Mouse (Mus musculus): ENCODE data around the gene Hspbap1. TPM values are rescaled to one million over a fixed set of nuclear protein-coding genes. Genes with fewer than 3 reads are reported as not detected.
A peak's percentile ranks its signal among the peaks of the same experiment; 100 is the strongest.

Hspbap1 gene
- polyA plus RNA-seq, 1 experiment from 2014 or later, result 22.7 TPM

DNA sequence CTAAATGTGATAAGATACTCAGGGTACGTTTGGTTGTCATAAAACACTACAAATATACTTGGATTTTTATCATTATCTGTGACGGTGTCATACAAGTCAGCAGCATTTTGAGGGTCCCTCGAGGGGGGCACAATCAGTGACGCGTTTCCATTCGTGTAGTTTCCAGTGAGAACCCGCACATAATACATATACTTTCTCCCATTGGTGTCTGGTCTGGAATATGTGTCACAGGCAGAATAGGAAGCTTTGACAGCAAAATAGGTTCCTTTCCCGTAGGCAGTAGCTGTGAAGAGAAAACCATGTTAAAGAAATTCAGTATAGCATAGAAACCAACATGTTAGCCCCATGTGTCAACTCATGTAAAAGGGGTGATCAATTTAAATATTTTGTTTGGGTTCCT is 64.5 kb downstream of the Hspbap1 start:
- no peak overlapping the region for H3K4me3 ChIP-seq (ENCODE audit: low read depth, low read length)
- 90% methylated on average over 8 of the region's 8 CpGs for WGBS
- no peak overlapping the region for H3K4me2 ChIP-seq
- H3K36me3 ChIP-seq (ENCODE audit: control insufficient read depth, insufficient read depth, low read length), result no peaks in the 10 kb centered on the region
- DNase-seq (ENCODE audit: low spot score, missing footprints) (peak; percentile 86), ATAC-seq (ENCODE audit: low FRiP score) (no peak)
- no peak overlapping the region for H3K9ac ChIP-seq (ENCODE audit: low read length)
- H3K27ac ChIP-seq (ENCODE audit: low read depth, low read length), result no peak overlapping the region
- no peaks in the 10 kb centered on the region for H3K4me1 ChIP-seq (ENCODE audit: control insufficient read depth, insufficient read depth, low read length)
- no peaks in the 10 kb centered on the region for H3K27me3 ChIP-seq (ENCODE audit: control insufficient read depth, insufficient read depth, low read length)
- no peaks in the 10 kb centered on the region; the same call in 1 of the 2 replicates for H3K9me3 ChIP-seq (ENCODE audit: control insufficient read depth, low read length)

DNA sequence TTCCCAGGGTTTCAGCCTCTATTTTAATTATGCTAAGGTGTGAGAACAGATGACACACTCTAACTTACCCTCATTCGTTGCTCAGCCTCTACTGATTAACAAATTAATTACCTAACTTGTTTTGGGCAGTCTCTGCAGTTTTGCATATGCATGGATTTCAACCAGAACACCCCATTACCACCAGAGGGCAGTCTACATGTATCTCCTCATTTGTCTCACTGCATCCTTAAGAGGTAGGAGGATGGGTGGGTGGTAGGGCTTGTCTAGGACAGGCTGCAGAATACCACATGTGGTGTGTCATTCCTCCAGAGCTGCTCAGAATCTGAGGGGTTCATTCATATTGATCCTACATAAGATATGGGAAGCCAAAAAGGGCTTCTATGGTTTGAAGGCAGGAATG is 69.5 kb downstream of the Hspbap1 start:
- H3K27ac ChIP-seq (ENCODE audit: low read depth, low read length), result no peak overlapping the region
- no peak for DNase-seq (ENCODE audit: low spot score, missing footprints)
- 41% methylated on average over 1 of the region's 1 CpGs for WGBS
- no peaks in the 10 kb centered on the region for H3K4me1 ChIP-seq (ENCODE audit: control insufficient read depth, insufficient read depth, low read length)
- no peak overlapping the region for H3K4me2 ChIP-seq
- ATAC-seq (ENCODE audit: low FRiP score), result no peak
- H3K9me3 ChIP-seq (ENCODE audit: control insufficient read depth, low read length), result no peaks in the 10 kb centered on the region; the same call in 1 of the 2 replicates
- no peaks in the 10 kb centered on the region for H3K27me3 ChIP-seq (ENCODE audit: control insufficient read depth, insufficient read depth, low read length)
- no peak overlapping the region for H3K4me3 ChIP-seq (ENCODE audit: low read depth, low read length)
- H3K9ac ChIP-seq (ENCODE audit: low read length), result no peak overlapping the region
- H3K36me3 ChIP-seq (ENCODE audit: control insufficient read depth, insufficient read depth, low read length), result no peaks in the 10 kb centered on the region

GRCm38 (mm10) chr16:35847138-35847537 is 77.0 kb downstream of the Hspbap1 start:
- no peak for DNase-seq (ENCODE audit: low spot score, missing footprints)

GRCm38 (mm10) chr16:35855846-35856245 is 85.7 kb downstream of the Hspbap1 start:
- no peak overlapping the region for H3K9ac ChIP-seq (ENCODE audit: low read length)
- 85% methylated on average over 4 of the region's 4 CpGs for WGBS
- no peaks in the 10 kb centered on the region for H3K27me3 ChIP-seq (ENCODE audit: control insufficient read depth, insufficient read depth, low read length)
- no peak for DNase-seq (ENCODE audit: low spot score, missing footprints)
- no peaks in the 10 kb centered on the region for H3K4me1 ChIP-seq (ENCODE audit: control insufficient read depth, insufficient read depth, low read length)
- H3K36me3 ChIP-seq (ENCODE audit: control insufficient read depth, insufficient read depth, low read length), result no peaks in the 10 kb centered on the region
- H3K27ac ChIP-seq (ENCODE audit: low read depth, low read length), result no peak overlapping the region
- H3K9me3 ChIP-seq (ENCODE audit: control insufficient read depth, low read length), result no peaks in the 10 kb centered on the region
- no peak overlapping the region for H3K4me3 ChIP-seq (ENCODE audit: low read depth, low read length)
- H3K4me2 ChIP-seq, result no peak overlapping the region
- no peak for ATAC-seq (ENCODE audit: low FRiP score)

More at GRCm38 (mm10) chr16:35847138-35847537, 77.0 kb downstream of the Hspbap1 start:
- H3K9me3 ChIP-seq (ENCODE audit: control insufficient read depth, low read length), result no peaks in the 10 kb centered on the region
- no peak for ATAC-seq (ENCODE audit: low FRiP score)
- H3K36me3 ChIP-seq (ENCODE audit: control insufficient read depth, insufficient read depth, low read length), result no peaks in the 10 kb centered on the region
- no peaks in the 10 kb centered on the region for H3K27me3 ChIP-seq (ENCODE audit: control insufficient read depth, insufficient read depth, low read length)
- no peak overlapping the region for H3K4me3 ChIP-seq (ENCODE audit: low read depth, low read length)
- no peak overlapping the region for H3K9ac ChIP-seq (ENCODE audit: low read length)
- no peak overlapping the region for H3K27ac ChIP-seq (ENCODE audit: low read depth, low read length)
- H3K4me1 ChIP-seq (ENCODE audit: control insufficient read depth, insufficient read depth, low read length), result no peaks in the 10 kb centered on the region
- no peak overlapping the region for H3K4me2 ChIP-seq

GRCm38 (mm10) chr16:35856766-35857165 is 86.6 kb downstream of the Hspbap1 start:
- 92% methylated on average over 18 of the region's 18 CpGs for WGBS
- no peaks in the 10 kb centered on the region for H3K27me3 ChIP-seq (ENCODE audit: control insufficient read depth, insufficient read depth, low read length)
- no peaks in the 10 kb centered on the region for H3K4me1 ChIP-seq (ENCODE audit: control insufficient read depth, insufficient read depth, low read length)
- no peak overlapping the region for H3K27ac ChIP-seq (ENCODE audit: low read depth, low read length)
- ATAC-seq (ENCODE audit: low FRiP score), result no peak
- H3K9me3 ChIP-seq (ENCODE audit: control insufficient read depth, low read length), result no peaks in the 10 kb centered on the region
- H3K9ac ChIP-seq (ENCODE audit: low read length), result no peak overlapping the region
- H3K4me2 ChIP-seq, result no peak overlapping the region
- no peak overlapping the region for H3K4me3 ChIP-seq (ENCODE audit: low read depth, low read length)
- no peak for DNase-seq (ENCODE audit: low spot score, missing footprints)
- H3K36me3 ChIP-seq (ENCODE audit: control insufficient read depth, insufficient read depth, low read length), result no peaks in the 10 kb centered on the region

GRCm38 (mm10) chr16:35860236-35860635 is 90.1 kb downstream of the Hspbap1 start:
- WGBS, result 90% methylated on average over 16 of the region's 16 CpGs
- Histone ChIP-seq H3K4me2 (no peak overlapping the region), H3K27ac (ENCODE audit: low read depth, low read length) (no peak overlapping the region), H3K9ac (ENCODE audit: low read length) (no peak overlapping the region), H3K27me3 (ENCODE audit: control insufficient read depth, insufficient read depth, low read length) (no peaks in the 10 kb centered on the region), H3K36me3 (ENCODE audit: control insufficient read depth, insufficient read depth, low read length) (no peaks in the 10 kb centered on the region), H3K4me3 (ENCODE audit: low read depth, low read length) (no peak overlapping the region), H3K9me3 (ENCODE audit: control insufficient read depth, low read length) (no peaks in the 10 kb centered on the region; the same call in 1 of the 2 replicates), H3K4me1 (ENCODE audit: control insufficient read depth, insufficient read depth, low read length) (no peaks in the 10 kb centered on the region)
- DNase-seq (ENCODE audit: low spot score, missing footprints), result no peak
- no peak for ATAC-seq (ENCODE audit: low FRiP score)

GRCm38 (mm10) chr16:35862057-35862456 is 91.9 kb downstream of the Hspbap1 start:
- DNase-seq (ENCODE audit: low spot score, missing footprints) (no peak), ATAC-seq (ENCODE audit: low FRiP score) (no peak)
- 93% methylated on average over 1 of the region's 1 CpGs for WGBS
- Histone ChIP-seq H3K27me3 (ENCODE audit: control insufficient read depth, insufficient read depth, low read length) (no peaks in the 10 kb centered on the region), H3K27ac (ENCODE audit: low read depth, low read length) (no peak overlapping the region), H3K4me1 (ENCODE audit: control insufficient read depth, insufficient read depth, low read length) (no peaks in the 10 kb centered on the region), H3K9me3 (ENCODE audit: control insufficient read depth, low read length) (no peaks in the 10 kb centered on the region; the same call in 1 of the 2 replicates), H3K36me3 (ENCODE audit: control insufficient read depth, insufficient read depth, low read length) (no peaks in the 10 kb centered on the region), H3K4me3 (ENCODE audit: low read depth, low read length) (no peak overlapping the region), H3K9ac (ENCODE audit: low read length) (no peak overlapping the region), H3K4me2 (no peak overlapping the region)

DNA sequence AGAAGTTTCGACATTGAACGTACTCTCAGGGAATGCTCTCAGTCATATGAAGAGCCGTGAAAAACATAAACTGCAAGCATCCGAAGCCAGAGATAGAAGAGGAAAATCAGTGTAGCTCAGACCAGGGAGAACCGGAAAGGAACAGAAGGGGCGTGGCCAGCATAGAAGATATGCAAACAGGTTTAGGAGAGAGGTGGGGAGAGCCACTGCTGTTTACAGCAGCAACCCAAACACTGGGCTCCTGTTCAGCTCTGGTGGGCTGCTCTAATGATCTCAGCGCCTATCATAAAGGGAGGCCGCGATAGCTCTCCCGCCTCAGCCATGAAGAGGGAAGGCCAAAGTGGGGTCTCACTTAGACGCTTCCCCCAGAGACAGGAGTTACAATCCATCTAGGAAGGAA is 97.6 kb downstream of the Hspbap1 start:
- WGBS, result 83% methylated on average over 11 of the region's 11 CpGs
- Histone ChIP-seq H3K4me1 (ENCODE audit: control insufficient read depth, insufficient read depth, low read length) (no peaks in the 10 kb centered on the region; the same call in 1 of the 2 replicates), H3K27me3 (ENCODE audit: control insufficient read depth, insufficient read depth, low read length) (peaks cover 20% of the 10 kb centered on the region), H3K36me3 (ENCODE audit: control insufficient read depth, insufficient read depth, low read length) (no peaks in the 10 kb centered on the region), H3K4me2 (no peak overlapping the region), H3K9me3 (ENCODE audit: control insufficient read depth, low read length) (no peaks in the 10 kb centered on the region), H3K27ac (ENCODE audit: low read depth, low read length) (no peak overlapping the region), H3K9ac (ENCODE audit: low read length) (no peak overlapping the region), H3K4me3 (ENCODE audit: low read depth, low read length) (no peak overlapping the region)
- ATAC-seq (ENCODE audit: low FRiP score) (no peak), DNase-seq (ENCODE audit: low spot score, missing footprints) (no peak)

DNA sequence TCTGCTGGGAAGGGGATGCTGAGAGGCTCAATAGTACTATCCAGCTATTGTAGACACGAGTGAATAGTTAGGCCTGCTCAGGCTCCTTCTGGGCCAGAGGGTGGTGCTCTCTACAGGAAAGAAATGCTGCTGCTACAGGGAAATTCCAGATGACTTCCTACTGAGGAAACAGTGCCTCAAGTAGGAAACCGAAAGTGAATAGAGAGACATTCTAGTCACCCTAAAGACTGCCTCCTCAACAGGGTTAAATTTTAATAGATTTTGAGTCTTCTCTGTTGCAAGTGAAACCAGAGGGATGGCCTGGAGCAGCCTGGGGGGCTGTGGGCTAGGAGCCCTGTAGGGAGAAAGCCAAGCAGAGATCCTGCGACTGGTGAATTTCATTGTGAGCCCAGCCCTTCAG is 99.0 kb downstream of the Hspbap1 start:
- 43% methylated on average over 3 of the region's 3 CpGs for WGBS
- Histone ChIP-seq H3K4me1 (ENCODE audit: control insufficient read depth, insufficient read depth, low read length) (no peaks in the 10 kb centered on the region; the same call in 1 of the 2 replicates), H3K36me3 (ENCODE audit: control insufficient read depth, insufficient read depth, low read length) (no peaks in the 10 kb centered on the region), H3K9me3 (ENCODE audit: control insufficient read depth, low read length) (no peaks in the 10 kb centered on the region), H3K27me3 (ENCODE audit: control insufficient read depth, insufficient read depth, low read length) (peaks cover 20% of the 10 kb centered on the region), H3K27ac (ENCODE audit: low read depth, low read length) (no peak overlapping the region), H3K4me2 (no peak overlapping the region), H3K9ac (ENCODE audit: low read length) (no peak overlapping the region), H3K4me3 (ENCODE audit: low read depth, low read length) (no peak overlapping the region)
- ATAC-seq (ENCODE audit: low FRiP score) (no peak), DNase-seq (ENCODE audit: low spot score, missing footprints) (no peak)

- H3K36me3 ChIP-seq (ENCODE audit: control insufficient read depth, insufficient read depth, low read length), result no peaks in the 10 kb centered on the region
- no peak overlapping the region for H3K9ac ChIP-seq (ENCODE audit: low read length)
- no peak overlapping the region for H3K4me3 ChIP-seq (ENCODE audit: low read depth, low read length)
- no peaks in the 10 kb centered on the region; the same call in 1 of the 2 replicates for H3K4me1 ChIP-seq (ENCODE audit: control insufficient read depth, insufficient read depth, low read length)
- peaks cover 20% of the 10 kb centered on the region for H3K27me3 ChIP-seq (ENCODE audit: control insufficient read depth, insufficient read depth, low read length)
- no peak for DNase-seq (ENCODE audit: low spot score, missing footprints)
- no peak overlapping the region for H3K4me2 ChIP-seq
- no peak for ATAC-seq (ENCODE audit: low FRiP score)
- WGBS, result 83% methylated on average over 6 of the region's 6 CpGs
- H3K9me3 ChIP-seq (ENCODE audit: control insufficient read depth, low read length), result no peaks in the 10 kb centered on the region
- H3K27ac ChIP-seq (ENCODE audit: low read depth, low read length), result no peak overlapping the region
Measured at GRCm38 (mm10) chr16:35869656-35870055, 99.5 kb downstream of the Hspbap1 start.

Data from midbrain, embryonic 11.5 days (tissue).